Mouse (Mus musculus): ENCODE measurements at regions not wholly inside any gene's neighbourhood (a gene's known extent, or its start where the extent isn't known, plus 50 kb on each side); places are given as distances from the start of the nearest gene placed in this dataset.

DNA sequence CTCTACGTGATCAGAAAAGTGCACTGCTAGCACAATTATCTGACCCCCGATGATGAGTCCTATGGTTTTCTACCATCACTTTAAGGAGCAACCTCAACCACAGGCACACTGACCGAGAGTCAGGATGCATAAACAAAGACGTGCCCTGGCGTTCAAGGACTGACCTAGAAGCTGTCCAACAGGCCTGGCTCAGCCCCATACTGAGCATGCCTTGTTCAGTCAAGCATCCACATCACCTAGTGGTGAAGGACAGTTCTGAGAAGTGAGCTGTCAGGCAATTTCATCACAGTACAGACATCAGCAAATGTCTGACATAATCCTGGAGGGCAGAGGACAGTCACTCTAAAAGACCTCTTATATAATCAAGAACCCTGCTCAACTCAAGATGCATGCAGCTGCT, 81.5 kb upstream of the Elovl6 start:
- peak in 1 of 2 experiments; percentile 6 for DNase-seq

DNA sequence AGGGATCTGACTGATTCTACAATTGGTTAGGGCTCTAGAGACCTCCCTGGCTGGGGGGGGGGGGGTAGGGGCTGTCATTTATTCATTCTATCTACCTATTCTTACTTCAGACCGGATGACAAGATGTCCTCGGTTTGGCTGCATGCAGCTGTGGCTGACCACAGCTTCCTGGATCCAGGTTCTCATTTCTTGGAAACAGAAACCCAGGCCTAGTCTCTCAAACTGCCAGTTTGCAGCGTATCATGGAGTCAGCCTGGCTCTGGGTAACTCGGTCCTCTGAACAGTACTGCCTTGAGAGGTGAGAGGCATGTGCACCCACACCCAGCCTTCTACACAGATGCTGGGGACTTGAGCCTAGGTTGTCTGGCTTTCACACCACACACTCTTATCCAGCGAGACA, 62.1 kb upstream of the Elovl6 start:
- DNase-seq = no peak

DNA sequence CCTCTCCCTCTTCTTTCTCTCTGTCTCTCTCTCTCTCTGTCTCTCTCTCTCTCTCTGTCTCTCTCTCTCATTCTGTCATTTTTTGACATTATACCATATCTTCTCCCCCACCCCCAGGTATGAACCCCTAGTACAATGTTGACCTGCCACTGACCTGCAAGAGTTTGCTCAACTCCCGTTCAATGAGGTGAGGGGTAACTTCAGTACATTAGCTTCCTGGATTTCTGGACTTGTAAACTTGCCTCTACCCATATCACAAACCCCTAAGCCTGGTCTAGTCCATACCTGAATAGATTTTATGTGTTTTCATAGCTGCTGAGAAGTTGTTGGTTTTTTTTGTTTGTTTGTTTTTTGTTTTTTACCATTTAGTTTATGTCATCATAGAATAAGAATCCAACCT, 60.8 kb upstream of the Elovl6 start:
- DNase-seq = no peak

DNA sequence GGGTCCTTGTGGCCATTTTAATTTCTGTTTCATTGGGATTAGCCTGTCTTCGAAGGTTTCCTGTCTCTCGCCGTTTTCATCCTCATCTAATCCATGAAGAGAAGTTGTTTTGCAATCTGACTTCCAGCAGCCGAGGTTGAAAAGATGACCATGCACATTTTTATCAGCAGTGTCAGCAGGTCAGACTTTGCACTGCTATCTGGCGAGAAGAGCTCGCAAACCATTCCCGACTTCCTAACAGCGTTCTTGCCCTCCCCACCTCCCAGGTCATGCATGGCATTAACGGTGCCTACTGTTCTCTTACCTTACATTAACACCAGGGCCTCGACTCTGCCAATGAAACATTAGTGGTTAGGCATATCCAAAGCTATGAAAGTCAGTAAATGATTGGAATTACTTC, 60.1 kb upstream of the Elovl6 start:
- no peak for DNase-seq

DNA sequence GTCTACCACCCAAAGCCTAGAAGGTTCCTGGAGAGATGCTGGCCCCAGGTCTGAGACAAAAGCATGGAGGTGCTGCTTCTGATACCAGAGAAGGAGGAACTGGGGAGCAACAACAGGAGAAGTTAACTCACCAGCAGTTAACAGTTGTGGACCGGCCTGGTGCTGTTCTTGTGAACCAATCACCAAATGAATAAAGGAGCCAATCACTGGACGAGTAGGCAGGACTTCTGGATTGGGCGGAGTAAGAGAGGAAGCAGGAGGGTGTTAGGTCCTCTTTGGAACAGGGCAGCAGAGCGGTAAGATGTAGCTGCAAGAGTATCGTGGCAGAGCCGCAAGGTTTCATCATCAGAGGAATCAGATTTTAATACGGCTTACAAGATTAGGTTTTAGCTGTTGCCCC, 57.7 kb upstream of the Elovl6 start:
- no peak for DNase-seq

DNA sequence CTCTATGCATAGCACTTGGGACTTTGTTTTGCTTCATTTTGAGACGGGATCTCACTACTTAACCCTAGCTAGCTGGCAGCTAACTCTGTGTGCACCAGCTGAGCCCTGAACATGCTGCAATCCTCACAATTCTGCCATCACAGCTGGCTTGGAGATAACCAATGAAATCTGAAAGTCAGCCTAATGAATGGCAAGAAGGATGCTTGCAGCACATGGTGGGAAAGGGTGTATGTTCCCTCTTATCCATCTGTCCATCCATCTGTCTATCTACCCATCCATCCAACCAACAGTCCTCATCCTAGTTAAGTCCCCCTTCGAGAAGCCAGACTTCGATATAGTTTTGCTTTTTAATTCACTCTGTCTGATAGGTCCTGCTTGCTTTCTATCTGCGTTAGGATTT, 55.9 kb upstream of the Elovl6 start:
- DNase-seq = no peak

DNA sequence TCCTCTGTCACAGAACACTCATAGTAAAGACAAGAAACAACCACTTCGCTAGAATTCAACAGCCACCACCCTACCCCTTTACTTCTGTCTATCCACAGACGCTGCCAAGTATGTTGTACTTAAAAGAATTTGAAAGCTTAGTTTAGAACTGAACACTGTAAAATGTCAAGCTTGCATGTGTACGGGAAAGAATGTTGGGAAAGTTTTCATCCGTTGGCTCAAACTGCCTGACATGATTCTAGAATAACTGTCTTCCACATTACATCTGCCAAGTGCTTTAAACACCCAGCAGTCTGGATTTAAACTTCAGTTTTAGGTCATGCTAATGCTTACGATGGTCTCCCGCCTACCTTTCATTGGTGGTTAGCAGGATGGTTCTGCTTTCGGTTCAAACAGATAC, 54.1 kb upstream of the Elovl6 start:
- DNase-seq = no peak

DNA sequence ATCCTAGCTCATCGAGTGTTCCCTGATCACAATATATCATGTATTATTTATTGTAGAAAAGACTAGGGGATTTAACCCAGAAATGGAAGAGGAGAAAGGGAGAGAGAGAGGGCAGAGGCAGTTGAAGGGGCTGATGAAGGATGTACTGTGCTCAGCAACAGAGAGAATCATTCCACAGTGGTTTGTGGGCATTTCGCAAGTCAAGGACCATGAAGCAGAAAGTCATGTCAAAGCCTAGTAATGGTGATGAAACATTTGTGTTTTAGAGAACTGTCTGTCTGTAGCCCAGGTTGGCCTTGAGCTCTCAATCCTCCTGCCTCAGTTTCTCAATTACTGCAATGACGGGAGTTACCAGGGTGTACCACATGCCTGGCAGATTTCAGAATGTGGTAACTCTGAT, 50.9 kb upstream of the Elovl6 start:
- DNase-seq = no peak

Measured in cerebellum, postnatal 10 days (tissue).